Mouse (Mus musculus): ENCODE results near the gene Cenpo. TPM values are rescaled to one million over a fixed set of nuclear protein-coding genes. Genes with fewer than 3 reads are reported as not detected.
A peak's percentile ranks its signal among the peaks of the same experiment; 100 is the strongest.
"Not testable (repeated sequence)": the region's sequence is repeated elsewhere in the genome, so short reads cannot be mapped to it uniquely, and the experiment has no call there.

Gene Cenpo
- 8.3 and 9.1 TPM in 2 replicates for polyA plus RNA-seq (2015; fragmentation: Nextera tagmentation; extraction: Ambion mirVana)

- peak within 1 kb of the TSS; percentile 87 for H3K4me2 ChIP-seq
- H3K27ac ChIP-seq: peak within 1 kb of the TSS; percentile 99
- no peaks in the 10 kb centered on the region for H3K9me3 ChIP-seq
- H3K9ac ChIP-seq: peak within 1 kb of the TSS; percentile 68
- WGBS: under 1% methylated on average over 50 of the region's 50 CpGs
- ATAC-seq (replicated peaks): peak; percentile 99
- peaks cover 18% of the 10 kb centered on the region for H3K4me1 ChIP-seq
- H3K27me3 ChIP-seq (replicated peaks): no peaks in the 10 kb centered on the region
- no peaks in the 10 kb centered on the region for H3K36me3 ChIP-seq (replicated peaks)
- peak within 1 kb of the TSS; percentile 71 for H3K4me3 ChIP-seq
These were observed at the start of gene Cenpo, which contains the start of gene Ptrhd1 for GRCm38 (mm10) chr12:4233572-4234508. Gene Cenpo (minus strand): TSS chr12:4234294. Gene Ptrhd1 (plus strand): TSS chr12:4234027.

GRCm38 (mm10) chr12:4279878-4280277 is 45.8 kb upstream of the Cenpo start:
- Histone ChIP-seq H3K4me2 (no peak overlapping the region), H3K4me1 (no peaks in the 10 kb centered on the region), H3K9ac (no peak overlapping the region), H3K27ac (no peak overlapping the region), H3K36me3 (replicated peaks) (0 out of 2 replicates have a peak, but pooled peaks cover 3% of the 10 kb centered on the region), H3K4me3 (no peak overlapping the region), H3K9me3 (no peaks in the 10 kb centered on the region), H3K27me3 (replicated peaks) (no peaks in the 10 kb centered on the region)
- WGBS: 90% methylated on average over 3 of the region's 3 CpGs
- ATAC-seq (replicated peaks): no peak

- no peak overlapping the region for H3K4me2 ChIP-seq
- no peak overlapping the region for H3K4me3 ChIP-seq
- no peaks in the 10 kb centered on the region for H3K4me1 ChIP-seq
- no peaks in the 10 kb centered on the region for H3K9me3 ChIP-seq
- no peak for ATAC-seq (replicated peaks)
- no peak overlapping the region for H3K9ac ChIP-seq
- H3K27ac ChIP-seq: no peak overlapping the region
- no peaks in the 10 kb centered on the region for H3K27me3 ChIP-seq (replicated peaks)
- WGBS: 89% methylated on average over 3 of the region's 3 CpGs
- peaks cover 8% of the 10 kb centered on the region; the same call in 1 of the 2 replicates for H3K36me3 ChIP-seq (replicated peaks)
These were observed 45.1 kb upstream of the Cenpo start for GRCm38 (mm10) chr12:4278978-4279755.

- peaks cover 41% of the 10 kb centered on the region for H3K36me3 ChIP-seq (replicated peaks)
- WGBS: 95% methylated on average over 6 of the region's 6 CpGs
These were observed 37.0 kb upstream of the Cenpo start for GRCm38 (mm10) chr12:4271078-4271477.

GRCm38 (mm10) chr12:4267765-4268164 is 33.7 kb upstream of the Cenpo start:
- Histone ChIP-seq H3K27me3 (replicated peaks) (no peaks in the 10 kb centered on the region), H3K9ac (no peak overlapping the region), H3K36me3 (replicated peaks) (peaks cover 35% of the 10 kb centered on the region), H3K4me1 (no peaks in the 10 kb centered on the region), H3K27ac (no peak overlapping the region), H3K9me3 (no peaks in the 10 kb centered on the region), H3K4me3 (no peak overlapping the region), H3K4me2 (no peak overlapping the region)
- 98% methylated on average over 4 of the region's 4 CpGs for WGBS
- ATAC-seq (replicated peaks): no peak

More at GRCm38 (mm10) chr12:4271078-4271477, 37.0 kb upstream of the Cenpo start:
- H3K4me3 ChIP-seq: no peak overlapping the region
- ATAC-seq (replicated peaks): no peak
- no peak overlapping the region for H3K9ac ChIP-seq
- H3K4me1 ChIP-seq: no peaks in the 10 kb centered on the region
- no peak overlapping the region for H3K4me2 ChIP-seq
- H3K27ac ChIP-seq: no peak overlapping the region
- H3K27me3 ChIP-seq (replicated peaks): no peaks in the 10 kb centered on the region
- no peaks in the 10 kb centered on the region for H3K9me3 ChIP-seq

GRCm38 (mm10) chr12:4252742-4253655 is 18.9 kb upstream of the Cenpo start:
- H3K9me3 ChIP-seq: no peaks in the 10 kb centered on the region
- H3K36me3 ChIP-seq (replicated peaks): peaks cover 18% of the 10 kb centered on the region
- 93% methylated on average over 16 of the region's 16 CpGs for WGBS

GRCm38 (mm10) chr12:4249786-4250185 is 15.7 kb upstream of the Cenpo start:
- no peaks in the 10 kb centered on the region for H3K27me3 ChIP-seq (replicated peaks)
- no peaks in the 10 kb centered on the region for H3K4me1 ChIP-seq
- H3K4me2 ChIP-seq: no peak overlapping the region
- H3K9me3 ChIP-seq: no peaks in the 10 kb centered on the region
- H3K9ac ChIP-seq: no peak overlapping the region
- 85% methylated on average over 6 of the region's 6 CpGs for WGBS
- peaks cover 21% of the 10 kb centered on the region for H3K36me3 ChIP-seq (replicated peaks)
- ATAC-seq (replicated peaks): no peak
- no peak overlapping the region for H3K4me3 ChIP-seq
- no peak overlapping the region for H3K27ac ChIP-seq

More at GRCm38 (mm10) chr12:4252742-4253655, 18.9 kb upstream of the Cenpo start:
- H3K4me1 ChIP-seq: no peaks in the 10 kb centered on the region
- H3K4me2 ChIP-seq: no peak overlapping the region
- no peaks in the 10 kb centered on the region for H3K27me3 ChIP-seq (replicated peaks)
- no peak overlapping the region for H3K4me3 ChIP-seq
- H3K27ac ChIP-seq: no peak overlapping the region
- ATAC-seq (replicated peaks): no peak
- no peak overlapping the region for H3K9ac ChIP-seq

- Histone ChIP-seq H3K4me1 (no peaks in the 10 kb centered on the region), H3K4me3 (no peak overlapping the region), H3K27ac (no peak overlapping the region), H3K36me3 (replicated peaks) (0 out of 2 replicates have a peak, but pooled peaks cover 3% of the 10 kb centered on the region), H3K4me2 (no peak overlapping the region), H3K9me3 (no peaks in the 10 kb centered on the region), H3K9ac (no peak overlapping the region), H3K27me3 (replicated peaks) (no peaks in the 10 kb centered on the region)
- ATAC-seq (replicated peaks): no peak
- 90% methylated on average over 10 of the region's 10 CpGs for WGBS
These were observed 11.6 kb upstream of the Cenpo start for GRCm38 (mm10) chr12:4245742-4246141.

GRCm38 (mm10) chr12:4243805-4244204 is 9.7 kb upstream of the Cenpo start:
- 0 out of 2 replicates have a peak, but pooled peaks cover 3% of the 10 kb centered on the region for H3K36me3 ChIP-seq (replicated peaks)
- H3K4me2 ChIP-seq: no peak overlapping the region
- H3K27ac ChIP-seq: no peak overlapping the region
- no peaks in the 10 kb centered on the region for H3K9me3 ChIP-seq
- WGBS: 86% methylated on average over 2 of the region's 2 CpGs
- no peak overlapping the region for H3K4me3 ChIP-seq
- no peak for ATAC-seq (replicated peaks)
- no peaks in the 10 kb centered on the region for H3K4me1 ChIP-seq
- H3K27me3 ChIP-seq (replicated peaks): no peaks in the 10 kb centered on the region
- H3K9ac ChIP-seq: no peak overlapping the region

GRCm38 (mm10) chr12:4240281-4240680 is 6.2 kb upstream of the Cenpo start:
- not testable (repeated sequence) for H3K4me2 ChIP-seq; H3K9me3 ChIP-seq; H3K27me3 ChIP-seq (replicated peaks); ATAC-seq (replicated peaks); H3K27ac ChIP-seq; H3K4me3 ChIP-seq; H3K4me1 ChIP-seq; H3K36me3 ChIP-seq (replicated peaks); H3K9ac ChIP-seq
- 81% methylated on average over 8 of the region's 8 CpGs for WGBS

GRCm38 (mm10) chr12:4237481-4237880 is 3.4 kb upstream of the Cenpo start:
- no peaks in the 10 kb centered on the region for H3K36me3 ChIP-seq (replicated peaks)
- no peak for ATAC-seq (replicated peaks)
- no peaks in the 10 kb centered on the region for H3K9me3 ChIP-seq
- WGBS: 93% methylated on average over 15 of the region's 15 CpGs
- no peak overlapping the region for H3K27ac ChIP-seq
- no peak overlapping the region for H3K4me3 ChIP-seq
- no peaks in the 10 kb centered on the region for H3K27me3 ChIP-seq (replicated peaks)
- H3K4me1 ChIP-seq: peaks cover 14% of the 10 kb centered on the region
- no peak overlapping the region for H3K9ac ChIP-seq
- H3K4me2 ChIP-seq: no peak overlapping the region
